In the genomic region with DNA sequence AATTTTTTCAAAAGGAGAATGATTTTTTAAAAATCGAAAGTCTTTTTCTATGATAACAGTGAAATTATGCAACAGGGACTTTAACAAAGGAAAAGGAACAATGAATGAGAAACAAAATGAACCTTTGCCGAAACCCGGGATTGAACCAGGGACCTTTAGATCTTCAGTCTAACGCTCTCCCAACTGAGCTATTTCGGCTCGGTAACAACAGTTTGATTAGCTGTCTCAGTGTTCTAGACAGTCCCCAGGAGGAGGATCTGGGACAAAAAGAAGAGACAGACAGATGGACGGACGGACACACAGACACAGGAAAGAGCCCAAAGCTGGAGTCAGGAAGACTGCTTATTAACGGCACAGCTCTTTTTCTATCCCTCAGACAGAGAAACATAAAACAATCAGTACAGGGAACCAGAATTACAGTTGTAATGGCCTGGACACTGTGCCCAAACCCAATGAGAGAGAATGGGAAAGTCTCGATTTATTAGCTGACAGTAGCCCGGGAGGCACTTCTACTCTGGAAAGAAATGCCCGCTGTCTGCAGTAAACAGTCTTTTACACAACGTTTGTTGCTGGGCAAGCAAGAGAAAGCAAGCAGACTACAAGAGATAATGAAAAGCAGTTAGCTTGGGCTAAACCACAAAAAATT, we compare ENCODE assay signal across 7 mouse cellular contexts. TPM values are rescaled to one million over a fixed set of nuclear protein-coding genes. Genes with fewer than 3 reads are reported as not detected.
DNase-seq lines count a peak whose midpoint lies in the region; ATAC-seq and TF ChIP-seq lines count a peak whose summit lies in the region.

No protein-coding gene starts in this region.

- DNase-seq in CH12.LX (ENCODE audit: extremely low read depth) (peak; percentile 92), ZHBTc4 (ENCODE audit: low read depth, low spot score) (peak; percentile 87)
- DNase-seq in heart, postnatal 36 days: peak; percentile 9 to 23
- DNase-seq in layer of hippocampus, adult 9-11 months: peak; percentile 18
- DNase-seq in lung, postnatal 36 days: peak; percentile 38
- peak; percentile 42 to 63 for DNase-seq in right cerebral cortex, postnatal 10 days (ENCODE audit: low spot score in 2 of 2)

- H3K4me3 ChIP-seq in CH12.LX (replicated peaks in 1 of 3; ENCODE audit: low read depth in 2 of 3, low read length in 2 of 3, poor library complexity in 1 of 3): peak overlapping the region; percentile 59 to 78 (median 63)
- H3K4me3 ChIP-seq in embryonic facial prominence, embryonic 12.5 days: peak overlapping the region; percentile 33; the same call in 1 of the 2 replicates

- no peak for TF ChIP-seq CTCF in CH12.LX (conservative IDR thresholded peaks at IDR 0.05 in 1 of 2, IDR thresholded peaks at IDR 0.05 in 1 of 2; ENCODE audit: low read depth in 2 of 2, low read length in 2 of 2)

- peak overlapping the region; percentile 99 for H3K4me2 ChIP-seq in CH12.LX (ENCODE audit: insufficient read depth, low read depth, poor library complexity, severe bottlenecking)
- H3K4me2 ChIP-seq in embryonic facial prominence, embryonic 12.5 days (replicated peaks): peak overlapping the region; percentile 25

- no peak for ATAC-seq in embryonic facial prominence, embryonic 12.5 days (ENCODE audit: insufficient number of reproducible peaks, insufficient read depth, low FRiP score, low TSS enrichment)

- no peak for TF ChIP-seq POLR2A in CH12.LX (IDR thresholded peaks at IDR 0.05; ENCODE audit: low read depth, low read length)

- dilution Hi-C loops in CH12.LX (cut with MboI; ENCODE audit: extremely low pct_ligation_motif_present, extremely low pct_unique_long_range_greater_than_20kb, low sequenced_read_pairs): no loop called here

- no peaks in the 10 kb centered on the region for H3K79me2 ChIP-seq in CH12.LX (replicated peaks; ENCODE audit: control insufficient read depth, extremely low read depth, insufficient read depth, poor library complexity, severe bottlenecking)

- WGBS in embryonic facial prominence, embryonic 12.5 days: 2% methylated on average over 13 of the region's 13 CpGs

- H3K9me3 ChIP-seq in CH12.LX (replicated peaks; ENCODE audit: low read length): no peaks in the 10 kb centered on the region
- no peaks in the 10 kb centered on the region for H3K9me3 ChIP-seq in embryonic facial prominence, embryonic 12.5 days

- no peak overlapping the region for H3K27ac ChIP-seq in CH12.LX (ENCODE audit: insufficient read depth, low read depth)
- no peak overlapping the region for H3K27ac ChIP-seq in embryonic facial prominence, embryonic 12.5 days

- H3K9ac ChIP-seq in CH12.LX (ENCODE audit: insufficient read depth, low read depth): peak overlapping the region; percentile 53
- no peak overlapping the region; the same call in 1 of the 2 replicates for H3K9ac ChIP-seq in embryonic facial prominence, embryonic 12.5 days

- in situ Hi-C loops in CH12.LX (cut with MboI; ENCODE audit: low pct_ligation_motif_present, low pct_unique_long_range_greater_than_20kb, low sequenced_read_pairs): loop anchor here (25.0 kb wide), 2 partner anchors 721 to 1404 kb away; no protein-coding TSS in a partner anchor

- peaks cover 2 to 4% of the 10 kb centered on the region in 2 experiments; a peak in 3 of 4 replicates for H3K4me1 ChIP-seq in CH12.LX (ENCODE audit: control insufficient read depth in 1 of 2, insufficient read depth in 2 of 2)
- no peaks in the 10 kb centered on the region for H3K4me1 ChIP-seq in embryonic facial prominence, embryonic 12.5 days

- H3K27me3 ChIP-seq in CH12.LX (replicated peaks): peaks cover 2% of the 10 kb centered on the region
- H3K27me3 ChIP-seq in embryonic facial prominence, embryonic 12.5 days: no peaks in the 10 kb centered on the region

- TF ChIP-seq EP300 in CH12.LX (IDR thresholded peaks at IDR 0.05; ENCODE audit: low read length): no peak

- intact Hi-C loops in heart, postnatal 36 days (cut with DNase I): no loop called here

- H3K36me3 ChIP-seq in CH12.LX (replicated peaks in 1 of 2; ENCODE audit: control insufficient read depth in 1 of 2, insufficient read depth in 1 of 2, low read length in 1 of 2): no peaks in the 10 kb centered on the region
- H3K36me3 ChIP-seq in embryonic facial prominence, embryonic 12.5 days: no peaks in the 10 kb centered on the region

- no peak for TF ChIP-seq RAD21 in CH12.LX (IDR thresholded peaks at IDR 0.05; ENCODE audit: low read depth, low read length)

TF ChIP-seq in CH12.LX, 34 proteins besides CTCF, POLR2A, EP300 and RAD21:
- no peak for TF ChIP-seq PAX5 (IDR thresholded peaks at IDR 0.05; ENCODE audit: low read length)
- TF ChIP-seq MYC (IDR thresholded peaks at IDR 0.05; ENCODE audit: low read depth, low read length): no peak
- TF ChIP-seq MXI1 (IDR thresholded peaks at IDR 0.05; ENCODE audit: low read depth, low read length): no peak
- TF ChIP-seq MAX (IDR thresholded peaks at IDR 0.05; ENCODE audit: low read length): no peak
- TF ChIP-seq TBP (conservative IDR thresholded peaks at IDR 0.05; ENCODE audit: low read depth, low read length): peak; percentile 100
- TF ChIP-seq MAZ (IDR thresholded peaks at IDR 0.05; ENCODE audit: low read depth, low read length): no peak
- TF ChIP-seq ZNF384 (IDR thresholded peaks at IDR 0.05; ENCODE audit: low read depth, low read length): no peak
- no peak for TF ChIP-seq ZKSCAN1 (IDR thresholded peaks at IDR 0.05; ENCODE audit: borderline replicate concordance, low read depth, low read length)
- TF ChIP-seq RCOR1 (conservative IDR thresholded peaks at IDR 0.05; ENCODE audit: low read depth, low read length): no peak
- peak; percentile 98 for TF ChIP-seq ELF1 (IDR thresholded peaks at IDR 0.05; ENCODE audit: low read depth, low read length)
- peak; percentile 81; the same call in 1 of the 2 replicates for TF ChIP-seq KAT2A (IDR thresholded peaks at IDR 0.05; ENCODE audit: insufficient replicate concordance, low read length)
- no peak for TF ChIP-seq JUN (IDR thresholded peaks at IDR 0.05; ENCODE audit: insufficient read depth, low read depth, low read length)
- TF ChIP-seq POLR2AphosphoS2 (IDR thresholded peaks at IDR 0.05; ENCODE audit: low read depth, low read length): no peak
- no peak for TF ChIP-seq SMC3 (IDR thresholded peaks at IDR 0.05; ENCODE audit: low read depth, low read length)
- peak; percentile 98 for TF ChIP-seq MAFK (IDR thresholded peaks at IDR 0.05; ENCODE audit: insufficient replicate concordance, low read length)
- no peak for TF ChIP-seq UBTF (IDR thresholded peaks at IDR 0.05; ENCODE audit: low read depth, low read length)
- TF ChIP-seq MEF2A (IDR thresholded peaks at IDR 0.05; ENCODE audit: borderline replicate concordance, low read depth, low read length): no peak
- TF ChIP-seq USF2 (conservative IDR thresholded peaks at IDR 0.05; ENCODE audit: low read depth, low read length): no peak
- no peak for TF ChIP-seq GABPA (IDR thresholded peaks at IDR 0.05; ENCODE audit: insufficient replicate concordance, low read depth, low read length)
- TF ChIP-seq IRF4 (IDR thresholded peaks at IDR 0.05; ENCODE audit: low read depth, low read length): no peak; the same call in 1 of the 2 replicates
- peak; percentile 64 for TF ChIP-seq NRF1 (IDR thresholded peaks at IDR 0.05; ENCODE audit: low read depth, low read length)
- no peak for TF ChIP-seq CHD1 (IDR thresholded peaks at IDR 0.05; ENCODE audit: low read depth, low read length)
- no peak for TF ChIP-seq JUND (conservative IDR thresholded peaks at IDR 0.05; ENCODE audit: low read depth, low read length)
- TF ChIP-seq ETS1 (conservative IDR thresholded peaks at IDR 0.05; ENCODE audit: low read depth, low read length): no peak
TF ChIP-seq in CH12.LX: peak in this region for 5.

RNA-seq across cellular contexts. Expression of a gene that starts 49.3 kb away (rescaled TPM):
- 1,633 and 2,083 TPM in 2 replicates for total RNA-seq in CH12.LX (2012; rRNA removed)
- total RNA-seq in CH12.LX (2014; rRNA removed): 9.4 and 19.7 TPM in 2 replicates
- polyA plus RNA-seq in CH12.LX (2012; ENCODE audit: insufficient read length, low read depth): 4.1 and 4.2 TPM in 2 replicates
- 34.0 and 43.6 TPM in 2 replicates for polyA plus RNA-seq in embryonic facial prominence, embryonic 12.5 days (2016; fragmentation: Nextera tagmentation; extraction: Ambion mirVana)
- 10 to 100 TPM; 35.2 to 36.8 TPM for total RNA-seq in heart, postnatal 36 days (2021)

RNA-seq across cellular contexts. Expression of a gene that starts 49.6 kb away (rescaled TPM):
- 2,938 and 2,951 TPM in 2 replicates for total RNA-seq in CH12.LX (2012; rRNA removed)
- 50.8 and 66.8 TPM in 2 replicates for total RNA-seq in CH12.LX (2014; rRNA removed)
- polyA plus RNA-seq in CH12.LX (2012; ENCODE audit: insufficient read length, low read depth): 383 and 447 TPM in 2 replicates
- polyA plus RNA-seq in embryonic facial prominence, embryonic 12.5 days (2016; fragmentation: Nextera tagmentation; extraction: Ambion mirVana): 4,825 and 4,891 TPM in 2 replicates
- total RNA-seq in heart, postnatal 36 days (2021): 10 to 100 TPM; 27.2 to 33.8 TPM

RNA-seq across cellular contexts. Expression of a gene that starts 50.9 kb away (rescaled TPM):
- 4,939 and 5,322 TPM in 2 replicates for total RNA-seq in CH12.LX (2012; rRNA removed)
- total RNA-seq in CH12.LX (2014; rRNA removed): 90.5 and 152 TPM in 2 replicates
- polyA plus RNA-seq in CH12.LX (2012; ENCODE audit: insufficient read length, low read depth): 6.4 TPM in 1 of 2 replicates, not detected in the other
- 18.0 and 19.5 TPM in 2 replicates for polyA plus RNA-seq in embryonic facial prominence, embryonic 12.5 days (2016; fragmentation: Nextera tagmentation; extraction: Ambion mirVana)
- total RNA-seq in heart, postnatal 36 days (2021): 1 to 10 TPM; 4.7 to 7.4 TPM

Comparison
In these comparisons a context has a peak if more than half of its experiments do, and no peak if none do; other contexts are left out.
1. DNase-seq: peak in every context shown above with its lines; median percentile 92 in CH12.LX; 87 in ZHBTc4; 52 in right cerebral cortex, postnatal 10 days; 38 in lung, postnatal 36 days; 18 in layer of hippocampus, adult 9-11 months; 16 in heart, postnatal 36 days.
2. RNA of a gene that starts 50.9 kb away (total RNA-seq): 90.5 to 5,322 TPM in CH12.LX; 4.7 to 7.4 TPM in heart, postnatal 36 days; every median in the first group is over 10 times any median in the second.